Mouse (Mus musculus) megakaryocyte, embryonic 14.5 days (primary cell): ENCODE results near the gene Selenow.

Source experiments
- FLI1 ChIP-seq: IDR thresholded peaks from 2 replicates; pipeline ENCODE4 v1.6.1; 2012; ENCODE audit warnings: low read length, inconsistent platforms, mixed read lengths
- GATA1 ChIP-seq: IDR thresholded peaks from 3 replicates; pipeline ENCODE4 v1.6.1; 2012; ENCODE audit warnings: mixed read lengths, low read length, inconsistent platforms, borderline replicate concordance

- TF ChIP-seq GATA1 (no peak), FLI1 (no peak)
Measured at GRCm38 (mm10) chr7:15969674-15970073, 47.5 kb upstream of the Selenow start.
